Mouse (Mus musculus) MEL (cell line): Measurements from ENCODE around the gene Pole.

Experiments used
- CHD1 ChIP-seq: IDR thresholded peaks from 2 replicates; pipeline ENCODE4 v1.6.1; 2012; ENCODE audit warnings: low read depth, mild to moderate bottlenecking, inconsistent platforms, low read length, improper control_type of control experiment
- CTCF ChIP-seq, 3 experiments: IDR thresholded peaks in 2 of 3; conservative IDR thresholded peaks in 1 of 3; 2 replicates each; pipeline ENCODE4 v1.5.1; 2011 to 2012; ENCODE audit warnings: low read length in 3 of 3, low read depth in 2 of 3, mild to moderate bottlenecking in 2 of 3, improper control_type of control experiment in 1 of 3, inconsistent platforms in 1 of 3, mixed read lengths in 1 of 3, moderate library complexity in 1 of 3; ENCODE audit not compliant: control insufficient read depth in 1 of 3, insufficient read depth in 1 of 3, poor library complexity in 1 of 3, severe bottlenecking in 1 of 3
- E2F4 ChIP-seq: IDR thresholded peaks from 2 replicates; pipeline ENCODE4 v1.6.1; 2011; ENCODE audit warnings: low read depth, low read length, improper control_type of control experiment, borderline replicate concordance
- ELF1 ChIP-seq: IDR thresholded peaks from 2 replicates; pipeline ENCODE4 v1.6.1; 2014; ENCODE audit warnings: low read depth, mild to moderate bottlenecking, inconsistent platforms, low read length, improper control_type of control experiment, moderate library complexity
- EP300 ChIP-seq, 2 experiments: IDR thresholded peaks; 2 replicates each; pipeline ENCODE4 v1.6.1; 2011; ENCODE audit warnings: improper control_type of control experiment in 2 of 2, low read length in 2 of 2, low read depth in 1 of 2, mild to moderate bottlenecking in 1 of 2
- ETS1 ChIP-seq: IDR thresholded peaks from 2 replicates; pipeline ENCODE4 v1.6.1; 2012; ENCODE audit warnings: low read depth, mild to moderate bottlenecking, inconsistent platforms, low read length, improper control_type of control experiment, moderate library complexity
- HCFC1 ChIP-seq: IDR thresholded peaks from 2 replicates; pipeline ENCODE4 v1.6.1; 2012; ENCODE audit warnings: low read depth, mild to moderate bottlenecking, inconsistent platforms, low read length, improper control_type of control experiment, moderate library complexity
- MAX ChIP-seq: IDR thresholded peaks from 2 replicates; pipeline ENCODE4 v1.6.1; 2011; ENCODE audit warnings: low read length, improper control_type of control experiment
- MXI1 ChIP-seq: IDR thresholded peaks from 2 replicates; pipeline ENCODE4 v1.6.1; 2011; ENCODE audit warnings: mild to moderate bottlenecking, low read depth, low read length, improper control_type of control experiment
- NELFE ChIP-seq: IDR thresholded peaks from 2 replicates; pipeline ENCODE4 v1.6.1; 2011; ENCODE audit warnings: low read depth, low read length, improper control_type of control experiment
- POLR2A ChIP-seq, 2 experiments: IDR thresholded peaks; 2 replicates each; pipeline ENCODE4 v1.6.1; 2011 to 2012; ENCODE audit warnings: low read length in 2 of 2, mild to moderate bottlenecking in 2 of 2, control low read depth in 1 of 2, improper control_type of control experiment in 1 of 2, low read depth in 1 of 2, moderate library complexity in 1 of 2; ENCODE audit not compliant: control insufficient read depth in 1 of 2, insufficient read depth in 1 of 2, poor library complexity in 1 of 2
- TCF12 ChIP-seq: IDR thresholded peaks from 2 replicates; pipeline ENCODE4 v1.6.1; 2014; ENCODE audit warnings: low read depth, mild to moderate bottlenecking, inconsistent platforms, low read length, improper control_type of control experiment, moderate library complexity
- USF1 ChIP-seq: IDR thresholded peaks from 2 replicates; pipeline ENCODE4 v1.6.1; 2014; ENCODE audit warnings: low read depth, mild to moderate bottlenecking, inconsistent platforms, low read length, improper control_type of control experiment, moderate library complexity
- ZKSCAN1 ChIP-seq: IDR thresholded peaks from 2 replicates; pipeline ENCODE4 v1.6.1; 2012; ENCODE audit warnings: low read depth, mild to moderate bottlenecking, inconsistent platforms, low read length, improper control_type of control experiment, moderate library complexity

- TF ChIP-seq POLR2A (IDR thresholded peaks at IDR 0.05; ENCODE audit: control insufficient read depth in 1 of 2, insufficient read depth in 1 of 2, low read depth in 1 of 2, low read length in 2 of 2, poor library complexity in 1 of 2), result no peak
- no peak for TF ChIP-seq CTCF (IDR thresholded peaks at IDR 0.05 in 2 of 3, conservative IDR thresholded peaks at IDR 0.05 in 1 of 3; ENCODE audit: control insufficient read depth in 1 of 3, insufficient read depth in 1 of 3, low read depth in 2 of 3, low read length in 3 of 3, poor library complexity in 1 of 3, severe bottlenecking in 1 of 3)
- TF ChIP-seq E2F4, result no peak
- no peak for TF ChIP-seq USF1
- no peak for TF ChIP-seq EP300 (IDR thresholded peaks at IDR 0.05; ENCODE audit: low read depth in 1 of 2, low read length in 2 of 2)
- TF ChIP-seq ZKSCAN1, result no peak
- no peak for TF ChIP-seq HCFC1
- no peak for TF ChIP-seq TCF12
- no peak for TF ChIP-seq MAX
- no peak for TF ChIP-seq MXI1
- TF ChIP-seq NELFE, result no peak
- no peak for TF ChIP-seq ETS1
- TF ChIP-seq CHD1, result no peak
- TF ChIP-seq ELF1, result no peak
Observed at GRCm38 (mm10) chr5:110386371-110387330, 100.5 kb downstream of the Pole start.
